Mouse (Mus musculus): ENCODE measurements around the gene Zfp853.

Zfp853 gene

DNA sequence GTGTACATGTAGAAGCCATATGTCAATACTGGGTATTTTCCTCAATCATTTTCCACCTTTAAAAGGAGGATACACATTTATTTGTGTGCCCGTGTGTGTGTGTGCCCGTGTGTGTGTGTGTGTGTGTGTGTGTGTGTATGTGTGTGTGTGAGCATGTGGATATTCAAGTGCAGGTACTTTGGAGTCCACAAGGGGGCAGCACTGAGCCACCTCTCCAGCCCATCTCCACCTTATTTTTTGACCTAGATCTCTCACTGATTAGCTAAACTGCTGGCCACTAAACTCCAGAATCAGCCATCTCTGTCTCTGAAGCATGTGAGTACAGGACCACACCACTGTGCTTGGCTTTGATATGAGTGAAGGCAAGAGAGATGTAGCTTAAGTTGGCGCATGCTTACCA is 1.4 kb upstream of the Zfp853 start:
- no peak for DNase-seq (ENCODE audit: low read depth, low spot score)

DNA sequence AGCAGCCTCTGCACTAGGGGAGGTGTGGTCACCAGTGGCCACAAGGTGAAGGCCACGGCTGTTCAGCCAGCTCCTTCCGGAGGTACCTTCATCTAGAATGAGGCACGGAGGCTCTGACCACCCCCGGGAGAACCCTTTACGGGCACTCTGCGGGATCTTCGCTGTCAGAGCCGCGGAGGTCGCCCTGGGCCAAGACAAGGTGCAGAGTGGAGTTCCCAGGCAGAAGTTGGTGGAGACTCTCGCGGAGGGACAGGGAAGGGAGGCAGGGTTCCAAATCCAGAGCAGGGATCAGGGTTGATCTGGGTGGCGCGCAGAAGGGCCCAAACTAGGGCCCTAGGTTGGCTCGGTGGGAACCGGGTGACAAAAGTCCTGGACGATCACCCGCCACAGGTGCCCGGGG is 544 bp downstream of the Zfp853 start:
- DNase-seq (ENCODE audit: low read depth, low spot score): no peak

DNA sequence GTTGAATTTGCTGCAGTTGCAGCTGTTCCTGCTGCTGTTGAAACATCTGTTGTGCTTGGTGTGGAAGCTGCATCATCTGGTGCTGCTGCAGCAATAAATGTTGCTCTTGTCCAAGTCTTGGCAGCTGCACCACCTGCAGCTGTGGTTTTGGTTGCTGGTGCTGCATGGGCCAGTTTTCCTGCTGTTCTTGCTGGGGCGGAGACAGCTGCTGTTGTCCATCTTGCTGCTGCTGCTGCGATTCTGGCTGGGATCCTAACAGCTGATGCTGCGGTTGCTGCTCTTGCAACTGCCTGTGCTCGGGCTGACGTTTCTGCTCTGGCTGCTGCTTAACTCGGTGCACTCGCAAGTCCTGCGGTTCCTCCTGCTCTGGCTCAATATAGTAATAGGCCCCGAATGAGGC is 4.1 kb downstream of the Zfp853 start:
- no peak for DNase-seq (ENCODE audit: low read depth, low spot score)

DNA sequence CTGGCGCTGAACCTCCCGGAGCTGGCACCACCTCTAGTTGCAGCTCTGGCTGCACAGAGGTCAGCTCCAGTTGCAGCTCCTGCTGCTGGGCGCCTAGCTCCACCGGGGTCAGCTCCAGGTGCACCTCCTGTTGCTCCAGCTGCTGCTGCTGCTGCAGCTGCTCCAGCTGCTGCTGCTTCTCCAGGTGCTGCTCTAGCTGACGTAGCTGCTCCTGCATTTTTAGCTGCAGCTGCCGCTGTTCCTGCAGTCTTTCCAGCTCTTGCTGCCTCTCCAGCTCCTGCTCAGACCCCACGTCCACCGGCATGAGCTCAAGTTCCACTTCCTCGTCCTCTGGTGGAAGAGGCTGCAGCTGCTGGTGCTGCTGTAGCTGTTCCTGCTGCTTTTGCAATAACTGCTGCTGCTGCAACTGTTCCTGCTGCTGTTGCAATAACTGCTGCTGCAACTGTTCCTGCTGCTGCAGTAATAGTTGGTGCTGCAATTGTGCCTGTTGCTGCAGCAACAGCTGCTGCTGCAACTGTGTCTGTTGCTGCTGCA is 5.0 kb downstream of the Zfp853 start:
- DNase-seq (ENCODE audit: low read depth, low spot score): no peak

DNA sequence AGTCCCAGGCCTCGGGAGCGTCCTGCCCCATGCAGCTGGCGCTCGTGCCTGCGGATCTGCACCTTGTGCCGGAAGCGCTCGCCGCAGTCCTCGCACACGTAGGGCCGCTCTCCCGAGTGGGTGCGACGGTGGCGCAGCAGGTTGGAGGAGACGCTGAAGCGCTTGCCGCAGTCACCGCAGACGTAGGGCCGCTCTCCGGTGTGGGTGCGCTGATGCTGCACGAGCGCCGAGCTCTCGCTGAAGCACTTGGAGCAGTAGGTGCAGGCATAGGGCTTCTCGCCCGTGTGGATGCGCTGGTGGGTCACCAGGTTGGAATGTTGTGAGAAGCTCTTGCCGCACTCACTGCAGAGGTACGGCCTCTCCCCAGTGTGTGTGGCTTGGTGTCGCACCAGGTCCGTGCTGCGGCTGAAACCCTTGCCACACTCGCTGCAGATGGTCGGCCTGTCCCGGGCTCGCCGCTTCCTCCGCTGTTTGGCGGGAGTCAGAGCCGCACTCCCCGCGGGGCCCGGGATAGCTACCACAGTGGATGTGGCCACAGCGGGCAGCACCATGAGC is 5.6 kb downstream of the Zfp853 start:
- no peak for DNase-seq (ENCODE audit: low read depth, low spot score)

DNA sequence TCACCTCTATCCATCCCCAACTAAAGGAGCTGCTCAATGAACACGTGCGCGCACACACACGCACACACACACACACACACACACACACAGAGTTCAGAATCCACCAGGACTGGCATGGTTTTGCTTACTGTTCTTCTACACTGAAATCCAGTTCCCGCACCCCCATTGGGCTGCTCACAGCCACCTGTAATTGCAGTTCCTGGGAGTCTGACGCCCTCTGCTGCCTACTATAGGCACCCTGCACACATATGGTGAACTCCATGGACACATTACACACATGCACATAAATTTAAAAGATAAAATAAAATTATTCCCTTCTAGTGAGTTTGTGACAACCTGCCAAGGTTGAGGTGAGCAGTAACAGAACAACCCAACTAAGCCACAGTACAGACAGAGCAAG is 8.7 kb downstream of the Zfp853 start:
- no peak for DNase-seq (ENCODE audit: low read depth, low spot score)

DNA sequence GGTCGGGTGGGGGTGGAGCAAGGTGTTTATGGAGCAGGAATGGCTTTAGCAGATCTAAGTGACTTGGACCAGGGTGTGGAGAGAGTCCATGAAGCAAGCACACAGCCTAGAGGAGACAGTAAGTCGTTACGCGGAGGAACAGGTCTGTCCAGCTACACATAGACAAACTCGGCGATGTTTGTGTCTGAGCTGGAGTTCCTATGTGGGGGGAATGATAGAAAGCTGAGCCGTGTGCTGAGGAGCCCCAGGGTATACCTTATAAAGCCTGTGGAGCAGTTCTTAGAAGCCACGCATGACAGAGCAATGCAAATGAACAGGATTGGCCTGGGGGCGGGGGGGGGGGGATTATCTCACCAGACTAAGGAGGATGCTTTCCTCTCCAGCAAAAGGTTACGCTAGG is 14.2 kb downstream of the Zfp853 start:
- DNase-seq (ENCODE audit: low read depth, low spot score): no peak

DNA sequence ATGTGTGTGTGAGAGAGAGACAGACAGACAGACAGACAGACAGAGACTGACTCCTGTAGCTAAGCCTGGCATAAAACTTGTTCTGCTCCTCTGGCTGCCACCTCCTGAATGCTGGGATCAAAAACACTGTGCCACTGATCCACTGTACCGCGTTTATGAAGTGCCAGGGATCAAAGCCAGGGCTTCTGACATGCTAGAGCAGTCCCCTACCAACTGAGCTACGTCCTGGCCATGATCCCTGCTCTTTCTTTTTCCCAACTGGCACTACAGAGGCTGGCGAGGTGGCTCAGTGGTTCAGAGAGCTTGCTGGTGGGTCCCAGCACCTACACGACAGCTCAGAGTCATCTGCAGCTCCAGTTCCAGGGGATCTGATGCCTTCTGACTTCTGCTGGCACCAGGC is 17.7 kb downstream of the Zfp853 start:
- no peak for DNase-seq (ENCODE audit: low read depth, low spot score)

DNA sequence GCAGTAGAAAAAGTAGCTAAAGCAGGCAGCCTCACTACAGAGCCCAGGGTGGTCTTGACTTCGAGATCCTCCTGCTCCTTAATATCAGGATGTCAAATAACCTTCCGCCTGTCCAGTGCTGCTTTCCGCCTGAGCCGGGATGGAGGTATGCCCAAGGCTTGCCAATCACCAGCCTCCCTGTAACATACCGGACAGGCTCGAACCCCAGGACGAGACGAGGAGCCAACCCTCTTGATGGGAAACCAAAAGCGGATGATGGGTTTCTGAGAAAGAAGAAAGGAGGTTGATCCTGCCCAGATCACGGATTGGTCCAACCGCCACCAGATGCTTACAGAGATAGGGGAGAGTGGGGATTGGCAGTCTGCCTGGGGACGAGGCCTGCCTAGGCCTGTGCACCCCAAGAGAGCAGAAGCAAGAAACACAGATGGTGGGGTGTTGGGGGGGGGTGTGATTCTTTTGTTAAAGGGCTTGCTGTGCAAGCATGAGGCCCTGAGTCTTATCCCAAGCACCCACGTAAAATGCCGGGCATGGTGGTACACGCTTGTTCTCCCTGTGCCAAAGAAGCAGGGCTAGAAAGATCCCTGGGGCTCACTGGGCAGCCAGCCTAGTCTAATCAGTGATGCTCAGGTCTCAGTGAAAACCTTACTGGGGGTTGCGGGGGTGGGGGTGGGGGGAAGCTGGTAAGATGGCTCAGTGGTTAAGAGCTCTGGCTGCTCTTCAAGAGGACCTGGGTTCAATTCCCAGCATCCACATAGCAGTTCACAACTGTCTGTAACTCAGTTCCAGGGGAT is 20.7 kb downstream of the Zfp853 start:
- DNase-seq (ENCODE audit: low read depth, low spot score): no peak

DNA sequence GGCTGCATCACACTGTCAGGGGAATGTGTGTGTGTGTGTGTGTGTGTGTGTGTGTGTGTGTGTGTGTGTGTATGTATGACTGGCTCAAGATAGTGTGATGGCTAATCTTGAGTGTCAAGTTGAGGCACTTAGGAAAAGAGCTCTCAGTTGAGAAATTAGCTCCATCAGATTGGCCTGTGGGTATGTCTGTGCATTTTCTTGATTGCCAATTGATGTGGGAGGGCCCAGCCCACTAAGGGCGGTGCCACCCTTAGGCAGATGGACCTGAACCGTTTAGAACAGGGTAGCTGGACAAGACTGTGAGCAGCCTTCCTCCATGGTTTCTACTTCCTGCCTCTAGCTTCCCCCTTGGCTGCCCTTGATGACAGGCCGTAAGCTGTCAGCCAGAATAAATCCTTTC is 21.3 kb downstream of the Zfp853 start:
- DNase-seq (ENCODE audit: low read depth, low spot score): no peak

DNA sequence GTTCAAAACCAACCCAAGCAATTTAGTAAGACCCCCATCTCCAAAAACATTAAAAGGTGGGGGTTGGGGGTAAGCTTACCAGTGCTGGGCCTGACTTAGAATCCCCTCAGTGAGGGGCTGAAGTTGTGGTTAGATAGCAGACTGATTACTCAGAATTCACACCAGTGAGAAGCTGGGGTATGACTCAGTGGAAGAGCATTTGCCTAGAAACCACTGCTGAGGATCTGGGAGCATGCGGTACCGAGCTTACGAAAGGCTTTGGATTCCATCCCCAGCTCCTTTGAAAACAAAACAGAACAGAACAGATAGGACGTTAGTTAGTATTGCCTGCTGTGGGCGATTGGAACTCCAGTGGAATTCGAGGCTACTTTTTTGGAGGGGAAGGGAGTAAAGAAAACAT is 21.8 kb downstream of the Zfp853 start:
- no peak for DNase-seq (ENCODE audit: low read depth, low spot score)

DNA sequence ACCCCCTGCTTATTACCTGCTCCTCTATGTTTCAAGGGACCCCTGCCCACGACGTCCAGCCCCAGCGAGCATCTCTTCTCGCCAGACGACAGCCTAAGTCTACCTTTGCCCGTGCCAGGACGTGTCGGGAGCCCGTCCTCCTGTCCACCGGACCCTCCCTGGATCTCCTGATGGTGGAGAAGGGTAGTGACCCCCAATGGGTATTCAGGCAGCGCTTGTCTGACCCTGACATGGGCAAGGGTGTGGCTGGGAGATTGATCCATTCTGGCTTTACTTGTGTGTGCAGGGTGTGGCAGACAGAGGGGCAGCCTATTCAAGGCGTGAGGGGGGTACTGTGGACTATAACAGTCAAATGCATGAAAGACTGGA is 23.3 kb downstream of the Zfp853 start:
- DNase-seq (ENCODE audit: low read depth, low spot score): no peak

DNA sequence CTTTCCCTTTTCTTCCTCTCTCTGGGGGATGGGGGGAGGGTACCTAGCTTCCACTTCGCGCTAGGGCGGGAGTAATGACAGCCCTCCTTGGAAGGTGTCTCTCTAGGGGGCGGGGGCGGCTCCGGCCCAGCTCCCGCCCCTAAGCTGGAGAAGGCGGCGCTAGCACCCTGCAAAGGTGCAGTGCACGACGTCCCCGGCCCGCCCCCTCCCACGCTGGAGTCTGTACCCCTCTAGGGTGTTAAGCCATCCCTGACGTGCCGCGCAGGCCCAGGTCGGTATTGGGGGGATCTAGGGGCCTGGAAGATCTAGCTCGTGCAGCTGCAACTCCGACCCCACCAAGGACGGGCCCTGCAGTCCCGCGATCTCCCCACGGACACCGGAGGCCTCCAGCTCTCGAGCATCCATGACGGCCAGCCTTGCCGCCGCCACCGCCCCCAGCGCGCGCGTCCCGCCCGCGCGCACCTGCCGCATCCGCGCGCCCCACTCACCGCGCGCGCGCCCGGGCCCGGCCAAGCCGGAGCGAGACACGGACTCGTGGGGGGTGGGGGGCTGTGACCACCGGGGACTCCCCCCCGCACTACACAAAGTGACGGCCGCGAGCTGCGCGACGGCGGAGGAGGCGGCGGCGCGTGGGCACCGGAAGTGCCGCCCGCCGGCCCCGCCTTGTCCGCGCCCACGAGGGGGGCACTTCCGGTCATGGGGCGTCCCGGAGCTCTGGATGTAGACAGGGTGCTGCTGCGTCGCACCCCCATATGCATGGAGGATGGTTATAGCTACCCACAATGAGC is 23.9 kb downstream of the Zfp853 start, which contains the start of gene Zfp316:
Gene Zfp316, minus strand, starts transcription at position 660 of the 788 bp plus-strand sequence.
- DNase-seq (ENCODE audit: low read depth, low spot score): no peak

DNA sequence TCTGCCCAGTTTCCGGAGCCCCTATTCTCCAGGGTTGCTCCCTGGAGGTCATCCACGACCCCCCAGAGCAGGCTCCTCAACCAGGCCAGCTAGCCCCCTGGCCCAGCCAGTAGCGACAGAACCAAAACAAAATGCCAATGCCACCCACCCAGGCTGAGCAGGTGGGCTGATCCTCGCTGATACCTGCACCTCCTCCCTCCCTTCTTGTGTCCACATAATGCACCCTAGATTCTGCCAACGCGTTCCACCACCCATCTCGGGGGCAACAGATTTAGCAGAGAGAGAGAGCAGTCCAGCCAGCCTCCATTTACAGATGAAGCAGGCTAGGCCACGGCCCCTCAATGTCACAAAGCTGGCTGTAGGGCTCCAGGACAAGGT is 24.4 kb downstream of the Zfp853 start:
- DNase-seq (ENCODE audit: low read depth, low spot score): no peak

DNA sequence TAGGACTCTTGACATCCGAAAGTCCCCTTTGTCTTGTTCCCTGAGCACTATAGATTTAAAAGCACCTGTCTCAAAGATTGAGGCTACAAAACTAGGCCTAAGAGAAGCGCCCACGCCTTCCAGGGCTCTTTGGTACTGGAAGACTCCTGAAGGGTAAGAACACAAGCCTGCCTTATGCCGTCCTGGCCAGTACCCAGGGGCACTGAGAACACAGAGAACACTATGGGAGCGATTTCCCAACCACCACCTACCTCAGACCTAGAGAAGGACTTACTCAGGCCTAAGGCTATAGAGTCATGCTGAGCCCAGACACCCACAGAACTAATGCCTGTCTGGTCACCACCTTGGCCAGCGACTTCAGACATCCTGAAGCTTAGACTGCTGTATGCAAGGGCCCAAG is 26.6 kb downstream of the Zfp853 start:
- DNase-seq (ENCODE audit: low read depth, low spot score): no peak

DNA sequence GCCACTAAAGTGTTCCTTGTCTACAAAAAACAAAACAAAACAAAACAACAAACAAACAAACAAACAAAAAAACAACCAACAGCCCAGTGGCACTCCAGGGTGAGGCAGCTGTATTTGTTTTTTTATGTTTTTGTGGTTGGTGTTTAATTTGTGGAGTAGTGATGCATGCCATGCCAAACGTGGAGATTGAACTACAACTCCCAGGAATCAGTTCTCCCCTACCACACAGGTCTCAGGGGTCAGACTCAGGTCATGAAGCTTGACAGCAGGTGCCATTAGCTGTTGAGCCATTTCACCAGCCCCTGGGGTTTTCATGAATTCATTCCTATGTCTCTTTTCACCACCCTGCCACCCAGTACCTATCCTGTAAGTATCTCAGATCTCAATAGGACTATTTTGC is 28.0 kb downstream of the Zfp853 start:
- DNase-seq (ENCODE audit: low read depth, low spot score): no peak

DNA sequence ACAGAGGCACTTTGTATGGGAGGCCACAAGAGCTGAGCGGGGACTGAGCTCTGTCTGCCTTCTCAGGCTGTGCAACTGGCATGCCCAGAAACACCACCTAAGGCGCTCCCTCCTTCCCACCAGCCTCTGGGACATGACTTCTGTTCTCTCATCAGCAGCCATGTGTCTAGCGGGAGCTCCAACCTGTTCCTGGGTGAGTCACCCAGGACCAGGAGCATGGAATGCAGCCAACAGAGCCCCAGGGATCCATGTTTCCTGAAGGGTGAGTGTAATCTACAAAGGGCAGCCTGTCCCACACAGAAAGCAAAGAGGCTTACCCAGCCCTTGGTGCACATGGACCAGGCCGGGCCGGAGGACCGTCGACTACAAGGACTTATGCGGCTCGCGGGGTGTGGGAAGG is 28.7 kb downstream of the Zfp853 start:
- no peak for DNase-seq (ENCODE audit: low read depth, low spot score)

DNA sequence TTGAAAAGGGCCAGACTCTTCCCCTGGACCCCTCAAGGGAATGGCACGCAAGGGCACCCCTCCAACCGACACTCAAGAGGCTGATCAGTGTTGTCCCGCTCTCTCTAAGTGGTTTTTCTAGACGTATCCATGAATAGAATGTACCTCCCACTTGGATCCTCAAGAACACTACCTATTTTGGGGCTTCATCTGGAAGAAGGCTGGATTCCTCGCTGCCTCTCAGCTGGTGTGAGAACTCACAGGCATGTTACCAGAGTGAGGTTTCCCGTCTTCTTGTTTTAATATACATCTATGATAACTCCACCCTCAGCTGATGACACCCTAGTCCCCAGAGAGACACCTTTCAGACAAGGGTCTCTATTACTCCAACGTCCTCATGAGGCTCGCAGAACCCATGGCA is 31.8 kb downstream of the Zfp853 start:
- no peak for DNase-seq (ENCODE audit: low read depth, low spot score)

DNA sequence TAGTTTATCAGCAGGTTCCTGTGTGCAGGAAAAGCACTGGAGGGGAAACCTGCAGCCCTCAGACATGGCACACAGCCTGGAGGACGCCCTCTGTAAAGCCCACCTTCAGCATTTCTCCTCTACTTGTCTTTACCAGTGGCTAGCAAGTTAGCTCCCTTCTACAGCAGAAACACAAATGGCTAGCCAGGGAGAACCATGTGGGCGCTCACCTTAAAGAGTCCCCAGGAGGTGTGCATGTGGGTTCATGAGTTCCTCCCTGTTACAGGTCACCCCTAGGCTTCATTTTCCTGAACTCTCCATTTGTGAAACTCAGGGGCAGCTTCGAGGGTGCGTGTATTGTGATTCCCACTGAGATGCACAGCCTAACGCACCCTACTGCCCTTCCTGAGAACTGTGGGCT is 37.6 kb downstream of the Zfp853 start:
- DNase-seq (ENCODE audit: low read depth, low spot score): no peak

DNA sequence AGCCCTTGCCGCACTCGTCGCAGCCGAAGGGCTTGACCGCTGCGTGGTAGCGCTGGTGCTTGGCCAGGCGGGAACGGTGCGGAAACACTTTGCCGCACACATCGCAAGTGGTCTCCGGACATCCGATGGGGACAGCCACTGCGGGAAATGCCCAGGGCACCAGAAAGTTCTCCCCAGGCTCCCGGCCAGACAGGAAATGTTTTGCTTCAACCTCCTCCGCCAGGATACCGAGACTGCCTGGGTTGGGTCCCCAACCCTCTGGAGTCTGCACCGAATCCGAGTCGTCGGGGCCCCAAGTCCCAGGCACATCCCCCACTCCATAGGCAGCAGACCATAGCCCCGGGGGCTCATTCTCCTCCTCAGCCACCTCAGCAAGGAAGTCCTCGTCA is 38.3 kb downstream of the Zfp853 start:
- no peak for DNase-seq (ENCODE audit: low read depth, low spot score)

DNA sequence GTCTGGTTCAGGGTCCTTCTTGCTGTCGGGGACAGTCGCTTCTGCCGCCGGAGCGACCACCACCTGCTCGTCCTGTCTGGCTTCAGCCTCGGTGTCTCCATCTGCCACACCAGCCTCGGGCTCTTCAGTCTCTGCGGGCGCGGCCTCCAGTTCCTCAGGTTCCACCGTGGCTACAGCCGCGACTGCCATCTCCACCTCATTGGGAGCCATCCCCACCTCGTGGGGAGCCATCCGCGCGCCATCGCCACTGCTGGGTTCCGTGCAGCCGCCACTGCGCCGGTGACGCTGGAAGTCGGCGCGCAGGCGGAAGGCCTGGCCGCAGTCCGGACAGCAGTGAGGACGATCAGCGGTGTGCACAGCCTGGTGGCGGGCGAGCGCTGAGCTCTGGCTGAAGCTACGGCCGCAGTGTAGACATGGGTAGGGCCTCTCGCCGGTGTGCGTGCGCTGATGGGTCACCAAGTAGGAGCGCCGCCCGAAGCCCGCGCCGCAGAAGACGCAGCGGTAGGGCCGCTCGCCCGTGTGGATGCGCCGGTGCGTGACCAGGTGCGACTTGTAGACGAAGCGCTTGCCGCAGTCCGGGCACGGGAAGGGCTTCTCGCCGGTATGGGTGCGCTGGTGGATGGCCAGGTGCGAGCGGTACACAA is 38.8 kb downstream of the Zfp853 start:
- DNase-seq (ENCODE audit: low read depth, low spot score): no peak

DNA sequence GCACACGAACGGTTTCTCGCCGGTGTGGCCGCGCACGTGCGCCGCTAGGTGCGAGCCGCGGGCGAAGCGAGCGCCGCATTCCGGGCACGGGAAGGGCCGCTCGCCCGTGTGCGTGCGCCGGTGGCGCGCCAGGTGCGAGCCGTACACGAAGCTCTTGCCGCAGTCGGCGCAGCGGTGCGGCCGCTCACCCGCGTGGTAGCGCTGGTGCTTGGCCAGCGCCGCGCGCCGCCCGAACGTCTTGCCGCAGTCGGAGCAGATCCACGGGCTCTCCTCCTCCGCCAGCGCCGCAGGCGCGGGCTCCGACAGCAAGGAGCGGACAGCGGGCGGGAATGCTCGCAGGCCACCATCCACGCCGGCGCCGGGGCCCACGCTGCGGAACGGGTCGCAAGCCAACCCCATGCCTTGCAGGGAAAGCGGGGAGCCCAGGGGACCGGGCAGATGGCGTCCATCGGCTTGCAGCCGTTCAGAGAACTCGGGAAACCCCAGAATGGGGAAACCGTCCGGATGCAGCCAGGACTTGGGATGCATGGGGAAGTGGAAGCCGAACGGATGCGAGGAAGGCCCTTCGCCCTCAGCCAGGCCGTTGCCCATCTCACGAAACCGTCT is 39.4 kb downstream of the Zfp853 start:
- DNase-seq (ENCODE audit: low read depth, low spot score): no peak

All from c-Kit-negative CD71-positive TER-119-positive erythroid progenitor cells, embryonic 14.5 days (primary cell).